Mouse (Mus musculus): ENCODE measurements around the gene Mid1.
"Not testable (repeated sequence)": the region's sequence is repeated elsewhere in the genome, so short reads cannot be mapped to it uniquely, and the experiment has no call there.

GRCm38 (mm10) chrX:170014038-170014437 lies 329.0 kb downstream of the Mid1 start:
- TF ChIP-seq GATA1 (IDR thresholded peaks at IDR 0.05; ENCODE audit: borderline replicate concordance, low read length); FLI1 (IDR thresholded peaks at IDR 0.05; ENCODE audit: low read length): not testable (repeated sequence)
